Mouse (Mus musculus) thymus, postnatal 25 days (tissue): ENCODE data around the gene Slc16a3.

ENCODE experiments used
- DNase-seq: peaks from one replicate; pipeline ENCODE4 v3.0.0; 2022

The Slc16a3 gene

DNA sequence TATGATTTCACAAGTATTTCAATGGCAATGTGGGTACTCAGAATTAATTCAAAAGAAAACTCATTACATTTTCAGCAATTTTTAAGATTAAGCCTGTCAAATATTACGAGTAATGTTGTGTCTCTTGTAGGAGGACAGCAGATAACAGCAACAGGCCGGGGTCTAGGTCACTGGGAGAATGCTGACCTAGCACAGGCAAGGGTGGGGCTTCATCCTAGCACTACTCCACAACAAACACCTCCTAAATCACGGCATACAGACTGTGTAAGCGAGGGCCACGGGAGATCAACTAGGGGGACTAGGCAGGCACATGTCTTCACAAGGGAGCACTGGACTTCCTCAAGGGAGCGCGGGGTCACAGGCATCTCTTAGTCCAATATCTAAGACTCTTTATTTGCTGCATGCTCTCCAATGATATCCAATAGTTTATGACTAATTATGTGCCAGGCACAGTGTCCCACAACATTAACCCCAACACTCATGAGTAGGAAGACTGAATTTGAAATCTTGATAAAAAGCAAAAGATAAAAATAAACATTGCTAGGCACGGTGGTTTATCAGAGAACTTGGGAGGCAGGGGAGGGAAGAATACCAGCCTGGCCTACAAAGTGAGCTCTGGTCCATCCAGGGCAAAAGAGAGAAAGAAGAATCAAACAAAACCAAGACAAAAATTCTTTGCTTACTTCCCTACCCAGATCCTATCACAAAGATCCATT, 31.6 kb downstream of the Slc16a3 start:
- DNase-seq, result no peak

- DNase-seq, result no peak
Measured at GRCm38 (mm10) chr11:120980427-120981035, 32.3 kb downstream of the Slc16a3 start.

DNA sequence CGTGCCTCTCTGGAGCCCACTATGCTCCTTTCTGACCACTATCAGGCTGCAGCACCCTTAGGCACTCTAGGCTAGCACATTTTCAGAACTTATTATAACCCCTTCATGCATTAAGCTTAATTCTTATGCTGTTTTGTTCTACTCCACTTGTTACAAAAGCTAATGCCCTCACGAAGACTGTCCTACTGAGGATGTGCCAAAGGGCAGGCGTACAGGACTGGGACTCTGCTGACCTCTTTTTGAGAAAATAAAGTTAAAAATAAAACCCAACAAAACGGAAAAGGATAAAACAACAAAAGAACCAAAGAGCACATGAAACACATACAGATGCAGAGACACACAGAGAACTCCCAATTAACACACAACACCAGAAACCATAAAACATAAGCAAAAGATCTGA, 33.4 kb downstream of the Slc16a3 start:
- DNase-seq, result no peak

- DNase-seq, result no peak
Measured at GRCm38 (mm10) chr11:120982459-120982858, 34.2 kb downstream of the Slc16a3 start.

DNA sequence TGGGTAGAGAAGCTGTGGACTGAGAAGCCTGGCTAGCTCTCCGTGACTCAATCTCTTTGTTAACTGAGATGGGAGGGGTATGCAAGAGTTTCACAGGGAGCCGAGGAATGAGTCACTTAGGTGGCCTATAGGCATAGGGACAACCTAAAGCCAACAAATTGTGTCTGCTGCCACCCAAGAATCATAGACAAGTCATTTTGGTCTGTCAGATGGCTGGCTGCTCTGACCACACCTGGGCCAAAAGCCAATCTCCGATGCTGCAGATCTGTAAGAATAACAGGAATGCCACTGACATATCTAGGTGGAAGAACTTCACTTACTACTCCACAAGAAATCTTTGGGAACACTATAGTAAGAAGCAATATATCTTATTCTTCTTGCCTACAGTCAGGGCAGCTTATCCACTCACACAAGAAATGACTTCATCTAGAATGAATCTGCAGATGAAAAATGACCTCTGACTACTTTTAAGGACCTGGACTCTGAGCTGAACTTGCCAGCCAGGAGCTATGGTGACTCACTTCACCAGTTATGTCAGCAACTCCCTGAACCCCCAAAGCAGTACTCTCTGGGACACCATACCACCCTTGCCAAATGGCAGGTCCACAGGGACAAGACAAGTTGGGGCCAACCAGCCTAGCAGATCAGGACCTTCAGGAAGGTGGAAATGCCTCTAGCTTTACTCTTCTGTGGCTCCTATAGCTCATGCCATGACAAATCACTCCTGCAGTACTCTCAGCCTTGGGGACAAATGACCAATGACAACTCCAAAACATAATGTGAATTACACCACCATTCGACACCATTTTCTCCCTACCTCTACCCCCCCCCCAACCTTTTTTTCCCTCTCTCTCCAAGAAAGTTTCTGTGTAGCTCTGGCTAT, 36.4 kb downstream of the Slc16a3 start:
- no peak for DNase-seq

- peak; percentile 12 for DNase-seq
Measured at GRCm38 (mm10) chr11:120987608-120988007, 39.3 kb downstream of the Slc16a3 start.

- DNase-seq, result no peak
Measured at GRCm38 (mm10) chr11:120988410-120988809, 40.1 kb downstream of the Slc16a3 start.

- no peak for DNase-seq
Measured at GRCm38 (mm10) chr11:120989523-120989922, 41.2 kb downstream of the Slc16a3 start.

- peak; percentile 51 for DNase-seq
Measured at GRCm38 (mm10) chr11:120990126-120990781, 42.0 kb downstream of the Slc16a3 start.

GRCm38 (mm10) chr11:120990951-120991526, 42.8 kb downstream of the Slc16a3 start, which contains the start of gene Csnk1d:
Gene Csnk1d (minus strand): TSS chr11:120991330.
- peak; percentile 99 for DNase-seq

- no peak for DNase-seq
Measured at GRCm38 (mm10) chr11:120991791-120992190, 43.5 kb downstream of the Slc16a3 start.

DNA sequence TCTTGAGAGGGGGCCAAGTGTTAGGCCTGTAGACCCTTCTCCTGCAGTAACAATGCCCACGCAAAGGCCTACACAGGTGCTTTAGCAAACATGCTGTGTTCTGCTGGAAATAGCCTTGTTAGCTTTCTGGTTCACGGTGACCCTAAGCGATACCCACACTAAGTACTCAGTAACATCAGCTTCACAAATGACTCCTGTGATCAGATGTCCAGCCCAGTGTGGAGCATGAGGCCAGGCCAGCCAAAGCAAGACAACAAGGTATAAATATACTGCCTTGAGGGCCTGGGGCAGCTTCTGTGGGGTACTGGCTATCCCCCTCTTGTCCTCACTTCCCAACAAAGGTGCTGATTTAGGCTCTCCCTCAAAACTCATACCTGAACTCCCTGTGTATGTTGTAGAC, 44.8 kb downstream of the Slc16a3 start:
- DNase-seq, result no peak

DNA sequence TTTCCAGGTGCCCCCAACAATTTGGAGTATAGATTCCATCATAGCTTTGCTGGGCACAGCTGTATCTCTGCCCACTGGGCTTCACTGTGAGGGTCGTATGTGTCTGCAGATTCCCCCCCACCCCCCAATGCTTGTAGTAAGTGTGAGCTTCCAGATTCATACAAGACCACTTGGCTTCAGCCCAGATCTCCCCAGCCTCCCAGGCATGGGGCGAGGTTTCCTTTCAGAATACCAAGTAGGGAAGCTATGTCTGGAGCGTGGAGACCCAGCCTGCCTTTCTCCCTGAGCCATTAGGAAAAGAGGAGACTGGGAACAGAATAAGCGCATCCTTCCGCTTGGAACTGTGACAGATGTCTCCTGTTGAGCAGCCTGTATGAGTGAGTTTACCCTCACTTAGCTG, 45.3 kb downstream of the Slc16a3 start:
- DNase-seq, result no peak

GRCm38 (mm10) chr11:120994741-120995140, 46.5 kb downstream of the Slc16a3 start:
- no peak for DNase-seq

DNA sequence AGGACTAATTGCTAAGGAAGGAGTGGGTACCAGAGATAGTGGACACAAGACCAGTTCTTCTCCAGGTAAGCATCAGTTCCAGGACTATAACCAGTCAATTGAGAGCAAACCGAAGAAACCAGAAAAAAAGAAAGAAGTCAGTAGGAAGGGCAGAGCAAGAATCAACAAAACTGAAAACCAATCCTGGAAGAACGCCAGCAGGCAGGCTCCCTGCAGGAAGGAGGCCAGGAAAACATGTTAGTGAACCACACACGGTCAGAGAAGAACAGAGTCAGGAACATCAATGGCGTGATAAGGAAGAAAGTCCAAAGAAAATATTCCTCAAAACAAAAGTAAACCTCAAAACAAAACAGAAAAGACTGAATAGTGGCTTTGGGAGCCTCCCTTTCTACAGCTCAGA, 53.7 kb downstream of the Slc16a3 start:
- DNase-seq, result no peak

DNA sequence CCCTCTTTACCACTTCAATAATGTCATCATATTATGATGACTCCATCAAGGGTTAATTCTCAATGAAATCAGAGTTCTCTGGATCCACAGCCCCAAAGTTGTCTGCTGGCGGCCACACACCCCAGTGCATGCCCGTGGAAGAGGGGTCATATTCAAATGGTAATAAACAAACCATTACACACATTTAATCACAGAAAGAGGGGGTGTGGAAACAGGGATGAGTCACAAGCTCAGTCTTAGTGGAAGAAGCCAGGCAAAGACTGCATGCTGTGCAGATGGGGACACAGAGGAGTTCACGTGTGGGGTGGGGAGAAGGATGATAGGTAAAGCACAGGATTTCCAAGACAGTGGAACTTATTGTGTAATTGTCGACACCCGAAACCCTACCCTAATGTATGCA, 56.0 kb downstream of the Slc16a3 start:
- no peak for DNase-seq

DNA sequence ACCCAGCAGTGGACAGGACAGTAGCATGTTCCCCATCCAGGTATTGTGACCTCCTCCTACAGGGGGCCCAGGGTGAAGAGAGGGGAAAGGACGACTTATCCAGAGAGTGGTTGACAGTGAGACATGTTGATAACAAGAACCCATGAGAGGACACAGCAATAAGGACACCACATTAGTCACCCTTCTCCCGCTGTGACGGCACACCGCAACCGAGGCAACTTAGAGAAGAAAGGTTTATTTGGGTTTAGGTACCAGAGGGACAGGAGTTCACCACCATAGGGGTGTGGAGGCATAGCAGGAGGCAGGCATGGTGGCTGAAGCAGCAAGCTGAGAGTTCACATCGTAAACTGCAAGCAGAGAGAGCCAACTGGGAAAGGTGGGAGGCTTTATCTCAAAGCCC, 57.9 kb downstream of the Slc16a3 start:
- no peak for DNase-seq

DNA sequence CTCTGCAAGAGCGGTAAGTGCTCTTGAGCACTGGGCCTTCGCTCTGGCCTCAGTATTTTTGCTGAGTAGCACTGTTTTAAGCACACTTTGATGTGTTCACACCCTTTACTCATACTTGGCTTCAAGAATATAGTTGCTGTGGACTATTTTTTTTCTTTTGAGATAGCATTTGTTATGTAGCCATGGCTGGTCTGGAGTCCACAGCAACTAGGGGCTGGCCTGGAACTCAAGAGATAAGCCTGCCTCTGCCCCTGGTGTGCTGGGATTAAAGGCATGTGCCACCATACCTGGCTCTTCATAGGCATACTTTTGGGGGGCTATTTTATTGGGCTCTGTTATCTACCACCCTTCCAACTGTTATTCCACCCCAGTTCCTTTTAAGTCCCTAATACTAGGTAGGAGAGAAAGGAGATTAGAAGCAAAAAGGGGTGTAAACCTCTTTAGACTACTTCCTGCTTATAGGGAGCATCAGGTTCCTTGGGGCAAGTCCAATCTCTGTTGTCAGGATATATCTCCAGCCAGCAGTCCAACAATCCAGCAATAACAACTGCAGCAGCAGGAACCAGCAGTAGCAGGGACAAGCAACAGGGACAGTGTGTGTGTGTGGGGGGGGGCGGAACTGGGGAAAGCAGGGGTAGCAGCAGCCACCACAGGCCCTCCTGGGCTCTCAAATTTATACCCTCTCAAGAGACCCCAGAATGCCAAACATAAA, 61.9 kb downstream of the Slc16a3 start:
- DNase-seq, result no peak
